Mouse (Mus musculus) thymus, adult 2 months (tissue): ENCODE results near the gene Spata2l. TPM values are rescaled to one million over a fixed set of nuclear protein-coding genes. Genes with fewer than 3 reads are reported as not detected.

Experiments
- DNase-seq: peaks from one replicate; pipeline ENCODE4 v3.0.0; 2021
- H3K27ac ChIP-seq: fragments of 200-500 bp; 2 replicates; pipeline ENCODE4 v1.5.1; 2012; ENCODE audit warnings: low read length, control low read depth; ENCODE audit not compliant: control insufficient read depth, insufficient read depth
- H3K27me3 ChIP-seq: fragments of 200-500 bp; 2 replicates; pipeline ENCODE4 v1.6.1; 2012; ENCODE audit warnings: mild to moderate bottlenecking, low read length, moderate library complexity, mixed read lengths; ENCODE audit not compliant: control insufficient read depth, insufficient read depth
- H3K36me3 ChIP-seq: fragments of 200-500 bp; 2 replicates; pipeline ENCODE4 v1.6.1; 2012; ENCODE audit warnings: mild to moderate bottlenecking, low read length, moderate library complexity; ENCODE audit not compliant: control insufficient read depth, insufficient read depth
- H3K4me1 ChIP-seq: fragments of 200-500 bp; replicated peaks from 2 replicates; pipeline ENCODE4 v1.6.1; 2012; ENCODE audit warnings: low read length; ENCODE audit not compliant: control insufficient read depth, insufficient read depth
- H3K4me3 ChIP-seq: fragments of 200-500 bp; 2 replicates; pipeline ENCODE4 v1.5.1; 2012; ENCODE audit warnings: mild to moderate bottlenecking, low read length, control low read depth, moderate library complexity; ENCODE audit not compliant: control insufficient read depth, insufficient read depth
- CTCF ChIP-seq: fragments of 200-500 bp; IDR thresholded peaks from 2 replicates; pipeline ENCODE4 v1.5.1; 2012; ENCODE audit warnings: mild to moderate bottlenecking, control low read depth, low read length, moderate library complexity, borderline replicate concordance; ENCODE audit not compliant: control insufficient read depth, poor library complexity, insufficient read depth; ENCODE audit errors: extremely low read depth
- POLR2A ChIP-seq: fragments of 200-500 bp; IDR thresholded peaks from 2 replicates; pipeline ENCODE4 v1.6.1; 2012; ENCODE audit warnings: mild to moderate bottlenecking, low read length, control low read depth, moderate library complexity; ENCODE audit not compliant: control insufficient read depth, poor library complexity, insufficient read depth; ENCODE audit errors: extremely low read depth
- WGBS: fragments of 180-500 bp; shearing (Covaris S2); methylation state at CpG from one replicate; pipeline ENCODE4 v1.1.7; 2018; 5-methylcytosine and 5-hydroxymethylcytosine counted together
- polyA plus RNA-seq: library from polyadenylated mRNA; depleted of rRNA; stranded (reverse); fragments of >200 nt; gene quantifications from 2 replicates; pipeline ENCODE4 v1.2.3, GENCODE M21; 2012; rRNA removed

Spata2l gene
- polyA plus RNA-seq, 1 experiment = 34.0 TPM

GRCm38 (mm10) chr8:123188841-123189240 is 47.2 kb downstream of the Spata2l start:
- H3K4me1 ChIP-seq = peaks cover 11% of the 10 kb centered on the region
- no peak overlapping the region for H3K4me3 ChIP-seq
- H3K36me3 ChIP-seq = no peaks in the 10 kb centered on the region
- TF ChIP-seq CTCF (no peak), POLR2A (no peak)
- H3K27me3 ChIP-seq = no peaks in the 10 kb centered on the region
- 68% methylated on average over 7 of the region's 7 CpGs for WGBS
- no peak for DNase-seq
- H3K27ac ChIP-seq = no peak overlapping the region

GRCm38 (mm10) chr8:123188006-123188405 is 48.0 kb downstream of the Spata2l start:
- Histone ChIP-seq H3K4me1 (peaks cover 11% of the 10 kb centered on the region), H3K36me3 (no peaks in the 10 kb centered on the region), H3K4me3 (no peak overlapping the region), H3K27ac (no peak overlapping the region), H3K27me3 (no peaks in the 10 kb centered on the region)
- DNase-seq = no peak
- no peak for TF ChIP-seq CTCF
- TF ChIP-seq POLR2A = no peak
- WGBS = 99% methylated on average over 2 of the region's 2 CpGs

GRCm38 (mm10) chr8:123185566-123186409 is 50.2 kb downstream of the Spata2l start, which contains the start of gene Dpep1:
Dpep1 (plus strand) TSS chr8:123186242.
- Histone ChIP-seq H3K4me1 (0 out of 2 replicates have a peak, but pooled peaks cover 2% of the 10 kb centered on the region), H3K27me3 (no peaks in the 10 kb centered on the region), H3K36me3 (no peaks in the 10 kb centered on the region), H3K27ac (no peak within 1 kb of the TSS), H3K4me3 (no peak within 1 kb of the TSS)
- no peak for TF ChIP-seq POLR2A
- TF ChIP-seq CTCF = no peak
- DNase-seq = no peak
- 79% methylated on average over 19 of the region's 19 CpGs for WGBS

GRCm38 (mm10) chr8:123181391-123181790 is 54.6 kb downstream of the Spata2l start:
- DNase-seq = no peak
- Histone ChIP-seq H3K27me3 (no peaks in the 10 kb centered on the region), H3K4me3 (no peak overlapping the region), H3K4me1 (no peaks in the 10 kb centered on the region), H3K27ac (no peak overlapping the region), H3K36me3 (no peaks in the 10 kb centered on the region)
- 90% methylated on average over 3 of the region's 3 CpGs for WGBS
- TF ChIP-seq CTCF (no peak), POLR2A (no peak)

Other genes with a start within 250 kb of the Spata2l start
- 118 and 145 TPM in 2 replicates for gene Ankrd11, start 194.0 kb downstream of the Spata2l start, polyA plus RNA-seq
- gene Spg7, start 173.3 kb downstream of the Spata2l start, polyA plus RNA-seq = 126 and 145 TPM in 2 replicates
- 3,303 and 3,543 TPM in 2 replicates for gene Rpl13, start 133.9 kb downstream of the Spata2l start, polyA plus RNA-seq
- 2.1 and 3.1 TPM in 2 replicates for gene Cpne7, start 118.9 kb downstream of the Spata2l start, polyA plus RNA-seq
- gene Sult5a1, start 77.9 kb downstream of the Spata2l start, polyA plus RNA-seq = 12.4 and 17.5 TPM in 2 replicates
- 4.5 and 13.2 TPM in 2 replicates for gene Dpep1, start 50.0 kb downstream of the Spata2l start, polyA plus RNA-seq
- 122 and 128 TPM in 2 replicates for gene Chmp1a, start 23.5 kb downstream of the Spata2l start, polyA plus RNA-seq
- gene Spata33, start 23.4 kb downstream of the Spata2l start, polyA plus RNA-seq = 0.66 and 1.1 TPM in 2 replicates
- gene Cdk10, start 11.4 kb downstream of the Spata2l start, polyA plus RNA-seq = 63.4 and 70.8 TPM in 2 replicates
- 75.5 and 82.4 TPM in 2 replicates for gene Zfp276, start 18.0 kb upstream of the Spata2l start, polyA plus RNA-seq
- gene Vps9d1, start 18.1 kb upstream of the Spata2l start, polyA plus RNA-seq = 151 and 152 TPM in 2 replicates
- gene Fanca, start 82.3 kb upstream of the Spata2l start, polyA plus RNA-seq = 84.5 and 97.2 TPM in 2 replicates
- gene Spire2, start 96.5 kb upstream of the Spata2l start, polyA plus RNA-seq = 2.1 and 2.5 TPM in 2 replicates
- 256 and 261 TPM in 2 replicates for gene Tcf25, start 137.5 kb upstream of the Spata2l start, polyA plus RNA-seq
- gene Mc1r, start 170.9 kb upstream of the Spata2l start, polyA plus RNA-seq = 0.34 and 0.46 TPM in 2 replicates
- 19.4 and 31.5 TPM in 2 replicates for gene Tubb3, start 175.2 kb upstream of the Spata2l start, polyA plus RNA-seq
- 31.1 and 32.6 TPM in 2 replicates for gene Def8, start 187.3 kb upstream of the Spata2l start, polyA plus RNA-seq
- 29.9 and 33.4 TPM in 2 replicates for gene Afg3l1, start 241.7 kb upstream of the Spata2l start, polyA plus RNA-seq